23 mouse cellular contexts compared by ENCODE assay signal in the genomic region with DNA sequence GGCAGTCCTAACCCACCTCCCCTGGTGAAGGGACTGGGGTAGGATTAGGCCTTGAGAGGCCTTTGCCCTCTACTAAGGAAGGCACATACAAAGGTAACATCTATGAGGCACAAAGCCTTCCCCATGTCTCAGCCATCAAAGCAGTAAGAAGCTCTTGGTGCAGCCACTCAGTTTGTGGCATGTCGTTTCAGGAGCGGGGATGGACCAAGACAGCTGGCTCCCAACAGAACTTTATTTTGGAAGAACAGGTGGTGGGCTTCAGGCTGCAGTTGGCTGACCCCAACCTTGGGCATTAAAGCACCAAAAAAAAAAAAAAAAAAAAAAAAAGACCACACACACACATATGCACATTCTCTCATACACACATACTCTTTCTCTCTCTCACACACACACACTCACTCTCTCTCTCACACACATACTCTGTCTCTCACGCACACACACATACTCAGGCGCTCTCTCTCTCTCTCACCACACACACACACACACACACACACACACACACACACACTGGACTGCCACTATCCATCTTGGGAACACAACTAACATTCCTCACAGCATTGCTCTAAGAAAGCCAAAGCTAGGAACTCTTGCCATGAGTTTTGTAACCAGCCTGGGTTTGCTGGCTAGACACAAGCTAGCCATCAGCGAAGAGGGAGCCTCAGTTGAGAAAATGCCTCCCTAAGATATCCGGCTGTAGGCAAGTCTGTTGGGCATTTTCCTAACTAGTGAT. TPM values are rescaled to one million over a fixed set of nuclear protein-coding genes. Genes with fewer than 3 reads are reported as not detected.
DNase-seq lines count a peak whose midpoint lies in the region; ATAC-seq and TF ChIP-seq lines count a peak whose summit lies in the region.
"Had no signal": no experiment of that assay in that cellular context is flagged by ENCODE, and none has a peak within 500 bp of the region (broad histone marks: within the 10 kb centered on the region; RNA-seq: fewer than 3 reads in every experiment).

No protein-coding gene starts in this region.

- H3K9ac ChIP-seq in embryonic facial prominence, embryonic 14.5 days (ENCODE audit: low read depth, low read length): no peak overlapping the region
- no peak overlapping the region for H3K9ac ChIP-seq in limb, embryonic 14.5 days (ENCODE audit: low read depth, low read length, severe bottlenecking)
- no peak overlapping the region for H3K9ac ChIP-seq in stomach, postnatal 0 days (ENCODE audit: low read length)
- no peak overlapping the region for H3K9ac ChIP-seq in hindbrain, embryonic 14.5 days
- H3K9ac ChIP-seq: embryonic facial prominence, embryonic 13.5 days; forebrain, embryonic 13.5 days; forebrain, postnatal 0 days; heart, embryonic 15.5 days; hindbrain, embryonic 13.5 days had no signal

- no peak overlapping the region for H3K4me2 ChIP-seq in embryonic facial prominence, embryonic 14.5 days (ENCODE audit: low read depth, low read length)
- H3K4me2 ChIP-seq in limb, embryonic 14.5 days (replicated peaks; ENCODE audit: low read depth, low read length, severe bottlenecking): no peak overlapping the region
- H3K4me2 ChIP-seq in stomach, postnatal 0 days (replicated peaks; ENCODE audit: low read depth): no peak overlapping the region
- H3K4me2 ChIP-seq in hindbrain, embryonic 14.5 days (replicated peaks): no peak overlapping the region
- H3K4me2 ChIP-seq: embryonic facial prominence, embryonic 13.5 days; forebrain, embryonic 13.5 days; heart, embryonic 11.5 days; heart, embryonic 15.5 days; hindbrain, embryonic 13.5 days had no signal

- ATAC-seq in embryonic facial prominence, embryonic 14.5 days (ENCODE audit: low read depth): no peak
- peak; percentile 42 for ATAC-seq in limb, embryonic 14.5 days (ENCODE audit: low FRiP score, low read depth)
- ATAC-seq in stomach, postnatal 0 days (ENCODE audit: low FRiP score, low TSS enrichment): no peak
- no peak for ATAC-seq in hindbrain, embryonic 14.5 days (ENCODE audit: low FRiP score)
- ATAC-seq: CD4-positive, CD25-positive, alpha-beta regulatory T cell, adult 4 months; forebrain, embryonic 13.5 days; forebrain, postnatal 0 days had no signal

- peaks cover 8% of the 10 kb centered on the region; the same call in 1 of the 2 replicates for H3K4me1 ChIP-seq in embryonic facial prominence, embryonic 14.5 days (ENCODE audit: control insufficient read depth, insufficient read depth, low read length)
- H3K4me1 ChIP-seq in embryonic facial prominence, embryonic 10.5 days: peaks cover 17% of the 10 kb centered on the region
- H3K4me1 ChIP-seq in limb, embryonic 14.5 days (ENCODE audit: control insufficient read depth, insufficient read depth, low read length): 0 out of 2 replicates have a peak, but pooled peaks cover 3% of the 10 kb centered on the region
- H3K4me1 ChIP-seq in limb, embryonic 10.5 days: peaks cover 7% of the 10 kb centered on the region; the same call in 1 of the 2 replicates
- H3K4me1 ChIP-seq in stomach, postnatal 0 days (replicated peaks; ENCODE audit: control insufficient read depth, insufficient read depth): no peaks in the 10 kb centered on the region
- peaks cover 4% of the 10 kb centered on the region; the same call in 1 of the 2 replicates for H3K4me1 ChIP-seq in hindbrain, embryonic 14.5 days (replicated peaks; ENCODE audit: control insufficient read depth, insufficient read depth, low read length)

- DNase-seq in embryonic facial prominence, embryonic 14.5 days (ENCODE audit: low spot score): peak; percentile 60
- no peak for DNase-seq in embryonic facial prominence, embryonic 10.5 days (ENCODE audit: low spot score)
- DNase-seq in limb, embryonic 14.5 days (ENCODE audit: low spot score): no peak
- DNase-seq in limb, embryonic 10.5 days (ENCODE audit: low spot score): no peak
- peak; percentile 52 for DNase-seq in adipocyte (ENCODE audit: low spot score)
- peak; percentile 34 for DNase-seq in lung, postnatal 36 days
- DNase-seq in stomach, postnatal 0 days (ENCODE audit: low spot score): no peak
- no peak for DNase-seq in hindbrain, embryonic 14.5 days (ENCODE audit: low spot score)
- DNase-seq: adrenal gland, postnatal 10 days; B cell, adult 2 months; cerebellum, adult 11 months; cerebellum, adult 8-10 months; forebrain, postnatal 0 days; gastrocnemius, postnatal 36 days; heart, adult 18-20 months; heart, postnatal 14 days had no signal

- no peak for TF ChIP-seq POLR2A in limb, embryonic 14.5 days (IDR thresholded peaks at IDR 0.05; ENCODE audit: borderline replicate concordance, extremely low read depth, insufficient read depth, insufficient read length)

- TF ChIP-seq EP300 in stomach, postnatal 0 days (optimal IDR thresholded peaks at IDR 0.05): no peak

- TF ChIP-seq CTCF in stomach, postnatal 0 days (IDR thresholded peaks at IDR 0.05; ENCODE audit: low read depth): no peak

- no peak overlapping the region for H3K4me3 ChIP-seq in embryonic facial prominence, embryonic 14.5 days (ENCODE audit: low read depth, low read length)
- H3K4me3 ChIP-seq in embryonic facial prominence, embryonic 10.5 days: no peak overlapping the region
- H3K4me3 ChIP-seq in limb, embryonic 14.5 days (replicated peaks; ENCODE audit: low read length): no peak overlapping the region
- no peak overlapping the region for H3K4me3 ChIP-seq in limb, embryonic 10.5 days
- H3K4me3 ChIP-seq in stomach, postnatal 0 days (ENCODE audit: low read depth, low read length): no peak overlapping the region
- no peak overlapping the region for H3K4me3 ChIP-seq in hindbrain, embryonic 14.5 days (replicated peaks; ENCODE audit: low read length)
- H3K4me3 ChIP-seq: embryonic facial prominence, embryonic 13.5 days; forebrain, embryonic 13.5 days; heart, embryonic 15.5 days; hindbrain, embryonic 13.5 days had no signal

- H3K27ac ChIP-seq in embryonic facial prominence, embryonic 14.5 days (replicated peaks; ENCODE audit: low read depth, low read length): no peak overlapping the region
- H3K27ac ChIP-seq in embryonic facial prominence, embryonic 10.5 days (replicated peaks): no peak overlapping the region
- H3K27ac ChIP-seq in limb, embryonic 14.5 days (replicated peaks; ENCODE audit: low read depth, low read length): no peak overlapping the region
- H3K27ac ChIP-seq in limb, embryonic 10.5 days: no peak overlapping the region
- no peak overlapping the region for H3K27ac ChIP-seq in stomach, postnatal 0 days (replicated peaks)
- no peak overlapping the region for H3K27ac ChIP-seq in hindbrain, embryonic 14.5 days
- H3K27ac ChIP-seq: embryonic facial prominence, embryonic 13.5 days; forebrain, embryonic 13.5 days; heart, embryonic 15.5 days; hindbrain, embryonic 13.5 days had no signal

- H3K27me3 ChIP-seq in embryonic facial prominence, embryonic 14.5 days (replicated peaks; ENCODE audit: control insufficient read depth, insufficient read depth, low read length): no peaks in the 10 kb centered on the region
- H3K27me3 ChIP-seq in embryonic facial prominence, embryonic 10.5 days (replicated peaks; ENCODE audit: low read depth, poor library complexity, severe bottlenecking): no peaks in the 10 kb centered on the region
- H3K27me3 ChIP-seq in limb, embryonic 14.5 days (ENCODE audit: control insufficient read depth, insufficient read depth, low read length): no peaks in the 10 kb centered on the region
- H3K27me3 ChIP-seq in limb, embryonic 10.5 days (ENCODE audit: low read depth, poor library complexity, severe bottlenecking): no peaks in the 10 kb centered on the region
- no peaks in the 10 kb centered on the region for H3K27me3 ChIP-seq in stomach, postnatal 0 days (ENCODE audit: control insufficient read depth, insufficient read depth, low read length)
- no peaks in the 10 kb centered on the region for H3K27me3 ChIP-seq in hindbrain, embryonic 14.5 days (ENCODE audit: control insufficient read depth, insufficient read depth, low read length)
- H3K27me3 ChIP-seq: forebrain, embryonic 13.5 days; heart, embryonic 15.5 days had no signal

- no peaks in the 10 kb centered on the region for H3K9me3 ChIP-seq in embryonic facial prominence, embryonic 14.5 days (ENCODE audit: control insufficient read depth, low read length)
- H3K9me3 ChIP-seq in embryonic facial prominence, embryonic 10.5 days: no peaks in the 10 kb centered on the region
- H3K9me3 ChIP-seq in limb, embryonic 14.5 days (ENCODE audit: control insufficient read depth, low read length): no peaks in the 10 kb centered on the region
- no peaks in the 10 kb centered on the region for H3K9me3 ChIP-seq in limb, embryonic 10.5 days (replicated peaks)
- no peaks in the 10 kb centered on the region for H3K9me3 ChIP-seq in stomach, postnatal 0 days (ENCODE audit: control insufficient read depth, low read length)
- no peaks in the 10 kb centered on the region for H3K9me3 ChIP-seq in hindbrain, embryonic 14.5 days (ENCODE audit: control insufficient read depth, low read length)
- H3K9me3 ChIP-seq: embryonic facial prominence, embryonic 13.5 days; forebrain, embryonic 13.5 days; G1E; heart, embryonic 15.5 days; hindbrain, embryonic 13.5 days had no signal

- 83% methylated on average over 6 of the region's 6 CpGs for WGBS in embryonic facial prominence, embryonic 14.5 days
- 86% methylated on average over 6 of the region's 6 CpGs for WGBS in embryonic facial prominence, embryonic 10.5 days
- WGBS in limb, embryonic 14.5 days: 76% methylated on average over 6 of the region's 6 CpGs
- WGBS in limb, embryonic 10.5 days: 83% methylated on average over 6 of the region's 6 CpGs
- WGBS in stomach, postnatal 0 days: 66% methylated on average over 6 of the region's 6 CpGs
- 93% methylated on average over 6 of the region's 6 CpGs for WGBS in hindbrain, embryonic 14.5 days

- no peaks in the 10 kb centered on the region for H3K36me3 ChIP-seq in embryonic facial prominence, embryonic 14.5 days (ENCODE audit: control insufficient read depth, insufficient read depth, low read length)
- no peaks in the 10 kb centered on the region for H3K36me3 ChIP-seq in embryonic facial prominence, embryonic 10.5 days (replicated peaks)
- no peaks in the 10 kb centered on the region for H3K36me3 ChIP-seq in limb, embryonic 14.5 days (ENCODE audit: control insufficient read depth, insufficient read depth, low read length)
- no peaks in the 10 kb centered on the region for H3K36me3 ChIP-seq in limb, embryonic 10.5 days
- no peaks in the 10 kb centered on the region for H3K36me3 ChIP-seq in stomach, postnatal 0 days (ENCODE audit: control insufficient read depth, insufficient read depth, low read length)
- H3K36me3 ChIP-seq in hindbrain, embryonic 14.5 days (replicated peaks; ENCODE audit: control insufficient read depth, insufficient read depth): no peaks in the 10 kb centered on the region
- H3K36me3 ChIP-seq: embryonic facial prominence, embryonic 13.5 days; G1E; heart, embryonic 15.5 days; hindbrain, embryonic 13.5 days had no signal

RNA-seq across cellular contexts. Expression of a gene that starts 40.4 kb away (rescaled TPM):
- 1.6 and 2.4 TPM in 2 replicates for polyA plus RNA-seq in embryonic facial prominence, embryonic 14.5 days (2014; fragmentation: Nextera tagmentation; extraction: Ambion mirVana)
- 0.42 and 0.53 TPM in 2 replicates for polyA plus RNA-seq in embryonic facial prominence, embryonic 10.5 days (2016; fragmentation: Nextera tagmentation; extraction: Ambion mirVana)
- polyA plus RNA-seq in limb, embryonic 14.5 days (2012; rRNA removed): 1.2 and 1.6 TPM in 2 replicates
- polyA plus RNA-seq in limb, embryonic 14.5 days (2014; fragmentation: Nextera tagmentation; extraction: Ambion mirVana): 0.93 and 2.1 TPM in 2 replicates
- polyA plus RNA-seq in limb, embryonic 10.5 days (2016; fragmentation: Nextera tagmentation; extraction: Ambion mirVana): 0.38 and 0.41 TPM in 2 replicates
- polyA plus RNA-seq in stomach, postnatal 0 days (2015; fragmentation: Nextera tagmentation; extraction: Ambion mirVana): 0.69 TPM in 2 replicates
- 1.0 and 2.7 TPM in 2 replicates for polyA plus RNA-seq in hindbrain, embryonic 14.5 days (2014; fragmentation: Nextera tagmentation; extraction: Ambion mirVana)
- polyA plus RNA-seq: G1E had no signal

Comparison
In these comparisons a context has a peak if more than half of its experiments do, and no peak if none do; other contexts are left out.
1. DNase-seq: peak in embryonic facial prominence, embryonic 14.5 days (single experiment), adipocyte (single experiment) and lung, postnatal 36 days (single experiment); none in embryonic facial prominence, embryonic 10.5 days (single experiment), limb, embryonic 14.5 days (single experiment), limb, embryonic 10.5 days (single experiment), stomach, postnatal 0 days (single experiment) and hindbrain, embryonic 14.5 days (single experiment).